Mouse (Mus musculus): ENCODE measurements around the gene Arhgap44. TPM values are rescaled to one million over a fixed set of nuclear protein-coding genes. Genes with fewer than 3 reads are reported as not detected.

The Arhgap44 gene
- 7.8 TPM for polyA plus RNA-seq (2012; fragmentation: generic; extraction: Trizol)
- long read RNA-seq, experiment 1, partial matches to known transcripts: 0 of 5 reads
- long read RNA-seq, experiment 1, other reads (novel, unspliced or antisense): 5 of 5 reads
- long read RNA-seq, experiment 2, full-length matches to known transcripts: 2 of 6 reads
- long read RNA-seq, experiment 2, partial matches to known transcripts: 3 of 6 reads
- long read RNA-seq, experiment 2, other reads (novel, unspliced or antisense): 1 of 6 reads

DNA sequence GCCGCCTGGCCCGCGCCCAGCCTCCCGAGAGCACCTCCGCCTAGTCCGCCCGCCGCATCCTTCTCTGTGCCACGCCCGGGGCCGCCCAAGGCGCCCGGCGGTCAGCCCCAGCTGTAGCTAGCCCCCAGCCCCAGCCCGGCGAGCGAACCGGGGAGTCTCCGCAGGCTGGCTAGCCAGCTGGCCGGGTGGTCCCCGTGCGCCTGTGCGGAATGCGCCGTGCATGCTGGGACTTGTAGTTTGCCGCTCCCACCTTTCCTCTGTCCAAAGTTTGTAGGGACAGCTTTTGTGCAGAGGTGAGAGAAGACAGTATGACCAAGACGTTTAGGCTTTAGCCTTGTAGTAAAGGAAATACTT, at the start of gene Arhgap44:
Arhgap44 (minus strand) TSS at position 195 of the 354 bp plus-strand sequence.
- H3K79me3 ChIP-seq (ENCODE audit: low read depth): no peaks in the 10 kb centered on the region
- H3K27me3 ChIP-seq (ENCODE audit: control insufficient read depth, insufficient read depth, insufficient read length): no peaks in the 10 kb centered on the region
- peak within 1 kb of the TSS; percentile 49 for H3K4me3 ChIP-seq (ENCODE audit: insufficient read depth, poor library complexity, severe bottlenecking)
- H3K79me2 ChIP-seq (ENCODE audit: control insufficient read depth, insufficient read depth): no peaks in the 10 kb centered on the region
- no peaks in the 10 kb centered on the region for H3K36me3 ChIP-seq (ENCODE audit: control insufficient read depth, insufficient read depth)
- TF ChIP-seq MAX (IDR thresholded peaks at IDR 0.05) (no peak), FOSL1 (IDR thresholded peaks at IDR 0.05; ENCODE audit: insufficient read depth, low read length, poor library complexity, severe bottlenecking) (no peak), CTCF (IDR thresholded peaks at IDR 0.05; ENCODE audit: control insufficient read depth, insufficient read depth, insufficient read length) (no peak), MYOD1 (IDR thresholded peaks at IDR 0.05; ENCODE audit: control insufficient read depth, insufficient read length, low read depth) (no peak), USF1 (IDR thresholded peaks at IDR 0.05; ENCODE audit: low read depth) (no peak), CEBPB (IDR thresholded peaks at IDR 0.05; ENCODE audit: low read depth) (no peak), MYOG (IDR thresholded peaks at IDR 0.05; ENCODE audit: control insufficient read depth, extremely low read depth, insufficient read length) (no peak)
- peak within 1 kb of the TSS; percentile 73 for H3ac ChIP-seq (ENCODE audit: control insufficient read depth, insufficient read length, low read depth)

DNA sequence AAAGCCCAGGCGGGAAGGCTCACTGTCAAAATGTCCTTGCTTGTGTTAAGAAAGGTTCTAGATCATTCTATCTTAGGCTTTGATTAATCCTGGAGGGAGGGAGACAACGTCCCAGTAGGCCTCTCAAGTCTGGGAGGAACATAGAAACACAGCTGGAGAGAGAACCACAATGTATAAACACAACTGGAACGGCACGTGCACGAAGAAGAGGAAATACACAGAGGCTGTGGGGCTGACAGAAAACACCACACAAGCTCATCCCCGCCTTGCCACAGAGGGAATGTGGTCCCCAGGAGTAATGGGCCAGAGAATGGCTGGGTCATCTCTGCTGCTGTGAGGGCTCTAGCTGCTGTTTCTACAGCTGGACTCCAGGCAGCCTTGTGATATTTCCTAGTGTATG, 48.9 kb upstream of the Arhgap44 start:
- Histone ChIP-seq H3K79me3 (ENCODE audit: low read depth) (no peaks in the 10 kb centered on the region), H3K36me3 (ENCODE audit: control insufficient read depth, insufficient read depth) (no peaks in the 10 kb centered on the region), H3ac (ENCODE audit: control insufficient read depth, insufficient read length, low read depth) (no peak overlapping the region), H3K4me3 (ENCODE audit: insufficient read depth, poor library complexity, severe bottlenecking) (no peak overlapping the region), H3K27me3 (ENCODE audit: control insufficient read depth, insufficient read depth, insufficient read length) (no peaks in the 10 kb centered on the region), H3K79me2 (ENCODE audit: control insufficient read depth, insufficient read depth) (no peaks in the 10 kb centered on the region)
- TF ChIP-seq FOSL1 (IDR thresholded peaks at IDR 0.05; ENCODE audit: insufficient read depth, low read length, poor library complexity, severe bottlenecking): no peak
- no peak for TF ChIP-seq MYOD1 (IDR thresholded peaks at IDR 0.05; ENCODE audit: control insufficient read depth, insufficient read length, low read depth)
- TF ChIP-seq USF1 (IDR thresholded peaks at IDR 0.05; ENCODE audit: low read depth): no peak
- TF ChIP-seq MAX (IDR thresholded peaks at IDR 0.05): no peak
- no peak for TF ChIP-seq MYOG (IDR thresholded peaks at IDR 0.05; ENCODE audit: control insufficient read depth, extremely low read depth, insufficient read length)
- TF ChIP-seq CEBPB (IDR thresholded peaks at IDR 0.05; ENCODE audit: low read depth): no peak
- TF ChIP-seq CTCF (IDR thresholded peaks at IDR 0.05; ENCODE audit: control insufficient read depth, insufficient read depth, insufficient read length): no peak

DNA sequence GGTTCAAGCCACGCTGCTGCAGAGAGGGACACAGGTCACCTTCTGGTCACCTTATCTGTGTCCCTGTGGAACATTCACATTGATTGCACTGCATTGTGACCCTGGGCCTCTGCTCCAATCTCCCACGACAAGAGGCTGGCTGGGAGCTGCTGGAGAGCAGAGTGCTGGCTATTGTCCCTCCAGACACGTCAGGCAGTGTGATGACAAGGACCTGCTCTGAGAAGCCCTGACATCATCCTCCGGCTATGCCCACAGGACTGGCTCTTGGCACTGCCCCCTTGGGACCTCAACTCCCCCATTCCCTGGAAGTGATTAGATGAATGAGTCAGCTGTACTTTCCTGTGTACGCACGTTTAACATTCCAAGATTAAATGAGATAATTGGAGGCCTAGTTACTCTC, 46.7 kb upstream of the Arhgap44 start:
- H3K27me3 ChIP-seq (ENCODE audit: control insufficient read depth, insufficient read depth, insufficient read length): no peaks in the 10 kb centered on the region
- TF ChIP-seq FOSL1 (IDR thresholded peaks at IDR 0.05; ENCODE audit: insufficient read depth, low read length, poor library complexity, severe bottlenecking): peak; percentile 38
- no peak for TF ChIP-seq MYOG (IDR thresholded peaks at IDR 0.05; ENCODE audit: control insufficient read depth, extremely low read depth, insufficient read length)
- no peaks in the 10 kb centered on the region for H3K79me3 ChIP-seq (ENCODE audit: low read depth)
- H3K4me3 ChIP-seq (ENCODE audit: insufficient read depth, poor library complexity, severe bottlenecking): no peak overlapping the region
- no peak overlapping the region for H3ac ChIP-seq (ENCODE audit: control insufficient read depth, insufficient read length, low read depth)
- no peaks in the 10 kb centered on the region for H3K36me3 ChIP-seq (ENCODE audit: control insufficient read depth, insufficient read depth)
- H3K79me2 ChIP-seq (ENCODE audit: control insufficient read depth, insufficient read depth): no peaks in the 10 kb centered on the region

GRCm38 (mm10) chr11:65205306-65205705, 42.5 kb upstream of the Arhgap44 start:
- H3K27me3 ChIP-seq (ENCODE audit: control insufficient read depth, insufficient read depth, insufficient read length): no peaks in the 10 kb centered on the region
- H3K36me3 ChIP-seq (ENCODE audit: control insufficient read depth, insufficient read depth): no peaks in the 10 kb centered on the region
- no peak for TF ChIP-seq CTCF (IDR thresholded peaks at IDR 0.05; ENCODE audit: control insufficient read depth, insufficient read depth, insufficient read length)
- TF ChIP-seq USF1 (IDR thresholded peaks at IDR 0.05; ENCODE audit: low read depth): no peak
- TF ChIP-seq MYOD1 (IDR thresholded peaks at IDR 0.05; ENCODE audit: control insufficient read depth, insufficient read length, low read depth): no peak
- no peak for TF ChIP-seq CEBPB (IDR thresholded peaks at IDR 0.05; ENCODE audit: low read depth)
- TF ChIP-seq FOSL1 (IDR thresholded peaks at IDR 0.05; ENCODE audit: insufficient read depth, low read length, poor library complexity, severe bottlenecking): no peak
- no peak for TF ChIP-seq MYOG (IDR thresholded peaks at IDR 0.05; ENCODE audit: control insufficient read depth, extremely low read depth, insufficient read length)
- TF ChIP-seq MAX (IDR thresholded peaks at IDR 0.05): no peak
- no peak overlapping the region for H3ac ChIP-seq (ENCODE audit: control insufficient read depth, insufficient read length, low read depth)
- no peaks in the 10 kb centered on the region for H3K79me3 ChIP-seq (ENCODE audit: low read depth)
- no peaks in the 10 kb centered on the region for H3K79me2 ChIP-seq (ENCODE audit: control insufficient read depth, insufficient read depth)
- H3K4me3 ChIP-seq (ENCODE audit: insufficient read depth, poor library complexity, severe bottlenecking): no peak overlapping the region

DNA sequence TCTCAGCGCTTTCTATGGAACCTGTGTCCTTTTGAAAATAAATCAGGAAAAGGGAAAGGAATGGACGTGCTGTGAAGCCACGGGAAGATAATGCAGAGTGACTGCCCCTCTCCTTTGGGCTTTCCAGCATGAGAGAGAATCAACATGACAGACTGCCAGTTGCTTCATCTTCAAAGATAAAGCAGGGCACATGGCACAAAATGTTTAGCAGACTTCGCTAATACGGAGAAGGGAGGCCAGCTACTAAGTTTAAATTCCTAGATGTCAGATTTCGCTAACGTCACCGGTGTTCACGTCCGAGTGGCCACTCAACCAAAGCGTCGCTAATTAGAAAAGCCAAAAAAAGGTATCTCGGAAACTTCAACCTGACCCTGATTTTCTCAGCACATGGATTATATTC, 41.9 kb upstream of the Arhgap44 start:
- no peaks in the 10 kb centered on the region for H3K36me3 ChIP-seq (ENCODE audit: control insufficient read depth, insufficient read depth)
- no peaks in the 10 kb centered on the region for H3K27me3 ChIP-seq (ENCODE audit: control insufficient read depth, insufficient read depth, insufficient read length)
- no peak overlapping the region for H3K4me3 ChIP-seq (ENCODE audit: insufficient read depth, poor library complexity, severe bottlenecking)
- no peaks in the 10 kb centered on the region for H3K79me2 ChIP-seq (ENCODE audit: control insufficient read depth, insufficient read depth)
- no peak for TF ChIP-seq FOSL1 (IDR thresholded peaks at IDR 0.05; ENCODE audit: insufficient read depth, low read length, poor library complexity, severe bottlenecking)
- no peak for TF ChIP-seq CEBPB (IDR thresholded peaks at IDR 0.05; ENCODE audit: low read depth)
- H3ac ChIP-seq (ENCODE audit: control insufficient read depth, insufficient read length, low read depth): no peak overlapping the region
- no peaks in the 10 kb centered on the region for H3K79me3 ChIP-seq (ENCODE audit: low read depth)

GRCm38 (mm10) chr11:65203020-65203419, 40.3 kb upstream of the Arhgap44 start:
- H3K4me3 ChIP-seq (ENCODE audit: insufficient read depth, poor library complexity, severe bottlenecking): no peak overlapping the region
- H3K27me3 ChIP-seq (ENCODE audit: control insufficient read depth, insufficient read depth, insufficient read length): no peaks in the 10 kb centered on the region
- H3K36me3 ChIP-seq (ENCODE audit: control insufficient read depth, insufficient read depth): no peaks in the 10 kb centered on the region
- no peaks in the 10 kb centered on the region for H3K79me3 ChIP-seq (ENCODE audit: low read depth)
- H3ac ChIP-seq (ENCODE audit: control insufficient read depth, insufficient read length, low read depth): no peak overlapping the region
- no peaks in the 10 kb centered on the region for H3K79me2 ChIP-seq (ENCODE audit: control insufficient read depth, insufficient read depth)
- no peak for TF ChIP-seq USF1 (IDR thresholded peaks at IDR 0.05; ENCODE audit: low read depth)
- no peak for TF ChIP-seq CEBPB (IDR thresholded peaks at IDR 0.05; ENCODE audit: low read depth)
- no peak for TF ChIP-seq CTCF (IDR thresholded peaks at IDR 0.05; ENCODE audit: control insufficient read depth, insufficient read depth, insufficient read length)
- no peak for TF ChIP-seq FOSL1 (IDR thresholded peaks at IDR 0.05; ENCODE audit: insufficient read depth, low read length, poor library complexity, severe bottlenecking)
- no peak for TF ChIP-seq MYOG (IDR thresholded peaks at IDR 0.05; ENCODE audit: control insufficient read depth, extremely low read depth, insufficient read length)
- no peak for TF ChIP-seq MAX (IDR thresholded peaks at IDR 0.05)
- TF ChIP-seq MYOD1 (IDR thresholded peaks at IDR 0.05; ENCODE audit: control insufficient read depth, insufficient read length, low read depth): no peak
